Mouse (Mus musculus): ENCODE data around the gene Pcare. TPM values are rescaled to one million over a fixed set of nuclear protein-coding genes. Genes with fewer than 3 reads are reported as not detected.

Pcare gene
- polyA plus RNA-seq, 1 experiment = not detected

GRCm38 (mm10) chr17:71712279-71712678 is 40.4 kb downstream of the Pcare start:
- no peaks in the 10 kb centered on the region for H3K36me3 ChIP-seq (ENCODE audit: control insufficient read depth, insufficient read depth, low read length)
- H3K27ac ChIP-seq (ENCODE audit: insufficient read depth, low read length) = no peak overlapping the region
- TF ChIP-seq CTCF (IDR thresholded peaks at IDR 0.05; ENCODE audit: extremely low read depth, insufficient read depth, insufficient read length, insufficient replicate concordance) (no peak), POLR2A (IDR thresholded peaks at IDR 0.05; ENCODE audit: low read depth, low read length) (no peak)
- H3K4me3 ChIP-seq (ENCODE audit: extremely low read depth, insufficient read depth, insufficient read length) = no peak overlapping the region
- H3K27me3 ChIP-seq (ENCODE audit: control insufficient read depth, insufficient read depth, low read length) = no peaks in the 10 kb centered on the region
- no peaks in the 10 kb centered on the region for H3K4me1 ChIP-seq (ENCODE audit: control insufficient read depth, insufficient read depth, insufficient read length)
- 74% methylated on average over 6 of the region's 6 CpGs for WGBS
- no peak for DNase-seq (ENCODE audit: low read depth in 1 of 2, low spot score in 2 of 2)

- no peak for DNase-seq (ENCODE audit: low read depth in 1 of 2, low spot score in 2 of 2)
- Histone ChIP-seq H3K4me1 (ENCODE audit: control insufficient read depth, insufficient read depth, insufficient read length) (no peaks in the 10 kb centered on the region), H3K4me3 (ENCODE audit: extremely low read depth, insufficient read depth, insufficient read length) (no peak overlapping the region), H3K36me3 (ENCODE audit: control insufficient read depth, insufficient read depth, low read length) (no peaks in the 10 kb centered on the region), H3K27me3 (ENCODE audit: control insufficient read depth, insufficient read depth, low read length) (no peaks in the 10 kb centered on the region), H3K27ac (ENCODE audit: insufficient read depth, low read length) (no peak overlapping the region)
- no peak for TF ChIP-seq POLR2A (IDR thresholded peaks at IDR 0.05; ENCODE audit: low read depth, low read length)
- no peak for TF ChIP-seq CTCF (IDR thresholded peaks at IDR 0.05; ENCODE audit: extremely low read depth, insufficient read depth, insufficient read length, insufficient replicate concordance)
- 58% methylated on average over 4 of the region's 4 CpGs for WGBS
Measured at GRCm38 (mm10) chr17:71707715-71708114, 45.0 kb downstream of the Pcare start.

DNA sequence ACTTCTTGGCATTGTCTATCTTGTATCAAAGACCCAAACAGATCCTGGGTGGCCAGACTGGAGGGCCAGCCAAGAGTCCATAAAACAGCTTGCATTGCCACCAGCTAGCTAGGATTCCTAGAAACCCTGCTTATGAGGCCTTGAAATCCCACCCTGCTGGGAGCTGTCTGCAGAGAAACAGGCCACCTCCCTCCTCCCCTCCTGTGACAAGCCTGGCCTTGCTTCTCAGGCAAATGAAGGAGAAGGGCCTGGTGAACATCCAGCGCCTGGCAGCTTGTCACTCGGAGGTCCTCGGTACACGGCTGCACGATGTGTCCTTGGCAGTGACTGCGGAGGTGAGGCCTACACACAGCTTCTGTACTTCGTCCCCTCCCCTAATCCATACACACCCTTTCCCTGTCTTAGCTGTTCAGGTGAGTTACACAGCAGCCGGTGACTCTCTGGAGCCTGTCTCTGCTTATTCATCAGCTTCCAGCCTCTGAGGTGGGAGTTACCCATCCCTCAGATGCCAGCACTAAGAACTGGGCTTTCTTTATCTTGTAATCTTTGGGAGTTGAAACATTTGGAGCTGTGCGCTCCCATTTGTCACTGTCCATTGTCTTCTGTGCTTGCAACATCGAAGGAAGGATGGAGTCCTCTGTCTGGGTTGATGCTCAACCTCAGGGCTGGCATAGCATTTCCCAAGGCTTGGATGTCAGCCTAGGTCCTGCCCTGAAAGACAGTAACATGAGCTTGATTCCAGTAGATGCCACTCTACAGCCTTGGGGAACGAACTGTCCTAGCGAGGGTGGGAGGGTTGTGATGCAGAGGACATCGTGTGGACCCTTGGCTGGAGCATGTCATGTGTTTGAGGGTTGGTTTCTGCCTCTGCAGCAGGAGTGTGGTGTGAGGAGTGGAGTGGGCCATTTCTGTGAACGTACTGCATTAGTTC is 46.9 kb downstream of the Pcare start:
- H3K27me3 ChIP-seq (ENCODE audit: control insufficient read depth, insufficient read depth, low read length) = no peaks in the 10 kb centered on the region
- no peaks in the 10 kb centered on the region for H3K4me1 ChIP-seq (ENCODE audit: control insufficient read depth, insufficient read depth, insufficient read length)
- H3K27ac ChIP-seq (ENCODE audit: insufficient read depth, low read length) = no peak overlapping the region
- H3K36me3 ChIP-seq (ENCODE audit: control insufficient read depth, insufficient read depth, low read length) = no peaks in the 10 kb centered on the region
- 90% methylated on average over 14 of the region's 14 CpGs for WGBS
- H3K4me3 ChIP-seq (ENCODE audit: extremely low read depth, insufficient read depth, insufficient read length) = no peak overlapping the region
- TF ChIP-seq CTCF (IDR thresholded peaks at IDR 0.05; ENCODE audit: extremely low read depth, insufficient read depth, insufficient read length, insufficient replicate concordance) = no peak
- no peak for TF ChIP-seq POLR2A (IDR thresholded peaks at IDR 0.05; ENCODE audit: low read depth, low read length)
- DNase-seq (ENCODE audit: low read depth in 1 of 2, low spot score in 2 of 2) = no peak

DNA sequence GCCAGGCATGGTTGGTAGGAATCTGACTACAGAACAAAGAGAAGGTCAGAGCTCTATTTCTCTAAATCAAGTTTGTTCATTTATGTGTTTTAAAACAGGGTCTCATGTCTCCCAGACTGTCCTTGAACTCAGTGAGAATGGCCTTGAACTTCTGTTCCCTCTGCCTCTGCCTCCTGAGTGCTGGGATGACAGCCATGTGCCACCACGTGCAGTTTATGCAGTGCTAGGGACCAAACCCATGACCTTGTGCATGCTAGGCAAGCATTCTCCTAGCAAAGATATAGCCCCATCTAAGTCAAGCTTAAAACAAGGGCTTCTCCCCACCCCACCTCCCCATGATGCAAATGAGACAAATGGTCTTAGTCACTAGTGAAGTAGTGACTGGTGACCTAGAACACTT is 47.6 kb downstream of the Pcare start:
- H3K27ac ChIP-seq (ENCODE audit: insufficient read depth, low read length) = no peak overlapping the region
- TF ChIP-seq POLR2A (IDR thresholded peaks at IDR 0.05; ENCODE audit: low read depth, low read length) (no peak), CTCF (IDR thresholded peaks at IDR 0.05; ENCODE audit: extremely low read depth, insufficient read depth, insufficient read length, insufficient replicate concordance) (no peak)
- DNase-seq (ENCODE audit: low read depth in 1 of 2, low spot score in 2 of 2) = no peak
- H3K27me3 ChIP-seq (ENCODE audit: control insufficient read depth, insufficient read depth, low read length) = no peaks in the 10 kb centered on the region
- H3K36me3 ChIP-seq (ENCODE audit: control insufficient read depth, insufficient read depth, low read length) = no peaks in the 10 kb centered on the region
- WGBS = 72% methylated on average over 1 of the region's 1 CpGs
- H3K4me1 ChIP-seq (ENCODE audit: control insufficient read depth, insufficient read depth, insufficient read length) = no peaks in the 10 kb centered on the region
- no peak overlapping the region for H3K4me3 ChIP-seq (ENCODE audit: extremely low read depth, insufficient read depth, insufficient read length)

DNA sequence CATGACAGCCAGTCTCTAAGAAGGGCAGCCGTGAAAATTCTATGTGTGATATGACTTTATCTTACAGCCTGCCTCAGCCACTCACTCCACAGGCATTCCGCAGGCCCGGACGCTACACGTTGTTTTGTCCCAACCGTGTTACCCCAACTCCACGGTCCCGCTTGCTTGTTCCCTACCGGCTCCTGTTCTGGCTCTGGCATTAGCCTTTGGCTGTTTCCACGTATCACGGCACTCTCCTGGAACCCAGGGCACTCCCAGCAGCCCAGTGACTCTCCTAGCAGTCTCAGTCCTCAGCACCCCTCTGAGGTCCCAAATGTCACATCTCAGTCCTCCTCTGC is 54.1 kb downstream of the Pcare start:
- Histone ChIP-seq H3K27me3 (ENCODE audit: control insufficient read depth, insufficient read depth, low read length) (no peaks in the 10 kb centered on the region), H3K36me3 (ENCODE audit: control insufficient read depth, insufficient read depth, low read length) (no peaks in the 10 kb centered on the region), H3K4me3 (ENCODE audit: extremely low read depth, insufficient read depth, insufficient read length) (no peak overlapping the region), H3K27ac (ENCODE audit: insufficient read depth, low read length) (no peak overlapping the region), H3K4me1 (ENCODE audit: control insufficient read depth, insufficient read depth, insufficient read length) (no peaks in the 10 kb centered on the region)
- 96% methylated on average over 11 of the region's 11 CpGs for WGBS
- no peak for DNase-seq (ENCODE audit: low read depth in 1 of 2, low spot score in 2 of 2)
- no peak for TF ChIP-seq POLR2A (IDR thresholded peaks at IDR 0.05; ENCODE audit: low read depth, low read length)

GRCm38 (mm10) chr17:71697896-71698618 is 54.6 kb downstream of the Pcare start:
- Histone ChIP-seq H3K27me3 (ENCODE audit: control insufficient read depth, insufficient read depth, low read length) (no peaks in the 10 kb centered on the region), H3K36me3 (ENCODE audit: control insufficient read depth, insufficient read depth, low read length) (no peaks in the 10 kb centered on the region), H3K4me3 (ENCODE audit: extremely low read depth, insufficient read depth, insufficient read length) (no peak overlapping the region), H3K27ac (ENCODE audit: insufficient read depth, low read length) (no peak overlapping the region), H3K4me1 (ENCODE audit: control insufficient read depth, insufficient read depth, insufficient read length) (no peaks in the 10 kb centered on the region)
- DNase-seq (ENCODE audit: low read depth in 1 of 2, low spot score in 2 of 2) = no peak
- WGBS = 81% methylated on average over 11 of the region's 11 CpGs
- TF ChIP-seq CTCF (IDR thresholded peaks at IDR 0.05; ENCODE audit: extremely low read depth, insufficient read depth, insufficient read length, insufficient replicate concordance) = no peak
- no peak for TF ChIP-seq POLR2A (IDR thresholded peaks at IDR 0.05; ENCODE audit: low read depth, low read length)

DNA sequence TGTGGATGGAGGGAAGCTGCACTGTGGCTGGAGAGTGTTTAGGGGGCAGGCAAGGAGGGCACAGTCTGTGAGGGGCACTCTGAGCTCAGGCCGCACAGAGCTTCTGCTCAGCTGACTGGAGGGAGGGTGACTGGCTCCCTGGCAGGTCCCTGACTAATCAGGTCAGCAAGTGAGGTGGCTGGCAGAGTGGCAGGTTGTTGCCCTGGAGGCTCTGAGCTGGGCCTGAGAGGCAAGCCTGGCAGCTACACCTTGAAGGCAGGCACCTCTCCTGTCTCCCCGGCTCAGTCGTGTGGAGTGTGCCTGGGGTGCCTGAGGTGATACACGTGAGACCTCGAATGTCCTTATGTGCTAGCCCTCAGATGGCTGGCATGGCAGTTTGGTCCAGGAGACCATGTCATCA is 56.3 kb downstream of the Pcare start:
- Histone ChIP-seq H3K27ac (ENCODE audit: insufficient read depth, low read length) (no peak overlapping the region), H3K4me3 (ENCODE audit: extremely low read depth, insufficient read depth, insufficient read length) (no peak overlapping the region), H3K4me1 (ENCODE audit: control insufficient read depth, insufficient read depth, insufficient read length) (no peaks in the 10 kb centered on the region), H3K36me3 (ENCODE audit: control insufficient read depth, insufficient read depth, low read length) (no peaks in the 10 kb centered on the region), H3K27me3 (ENCODE audit: control insufficient read depth, insufficient read depth, low read length) (no peaks in the 10 kb centered on the region)
- WGBS = 83% methylated on average over 5 of the region's 5 CpGs
- no peak for TF ChIP-seq POLR2A (IDR thresholded peaks at IDR 0.05; ENCODE audit: low read depth, low read length)
- TF ChIP-seq CTCF (IDR thresholded peaks at IDR 0.05; ENCODE audit: extremely low read depth, insufficient read depth, insufficient read length, insufficient replicate concordance) = no peak
- DNase-seq (ENCODE audit: low read depth in 1 of 2, low spot score in 2 of 2) = no peak

Data from spleen, adult 2 months (tissue).